Mouse (Mus musculus): Measurements from ENCODE around the gene Robo1.

GRCm38 (mm10) chr16:72990376-72991167 lies 682.5 kb downstream of the Robo1 start:
- TF ChIP-seq POLR2A (IDR thresholded peaks at IDR 0.05; ENCODE audit: borderline replicate concordance, low read depth, low read length) (no peak), CTCF (IDR thresholded peaks at IDR 0.05; ENCODE audit: low read depth, low read length) (no peak)
